Mouse (Mus musculus) bone marrow macrophage, adult 2 months (primary cell): Measurements from ENCODE around the gene AU018091. TPM values are rescaled to one million over a fixed set of nuclear protein-coding genes. Genes with fewer than 3 reads are reported as not detected.
"Not testable (repeated sequence)": the region's sequence is repeated elsewhere in the genome, so short reads cannot be mapped to it uniquely, and the experiment has no call there.

Experiments
- H3K27ac ChIP-seq: 2 replicates; pipeline ENCODE4 v1.5.1; 2012; ENCODE audit warnings: low read depth, low read length; ENCODE audit not compliant: insufficient read depth
- H3K4me1 ChIP-seq: 2 replicates; pipeline ENCODE4 v1.6.1; 2012; ENCODE audit warnings: low read length; ENCODE audit not compliant: control insufficient read depth, insufficient read depth
- H3K4me3 ChIP-seq: 2 replicates; pipeline ENCODE4 v1.5.1; 2012; ENCODE audit warnings: mild to moderate bottlenecking, low read length, moderate library complexity; ENCODE audit not compliant: insufficient read depth
- CTCF ChIP-seq: IDR thresholded peaks from 2 replicates; pipeline ENCODE4 v1.5.1; 2012; ENCODE audit warnings: low read depth, mild to moderate bottlenecking, low read length, moderate library complexity
- POLR2A ChIP-seq: IDR thresholded peaks from 2 replicates; pipeline ENCODE4 v1.6.1; 2012; ENCODE audit warnings: mild to moderate bottlenecking, low read depth, low read length, borderline replicate concordance
- polyA plus RNA-seq: library from polyadenylated mRNA; stranded (reverse); fragments of >200 nt; gene quantifications from 2 replicates; pipeline ENCODE4 v1.2.4, GENCODE M21; 2012; ENCODE audit not compliant: missing spikeins, insufficient read depth, insufficient read length

AU018091 gene
- polyA plus RNA-seq, 1 experiment, result not detected

- no peak overlapping the region for H3K27ac ChIP-seq
- no peak overlapping the region for H3K4me3 ChIP-seq
- TF ChIP-seq CTCF (no peak), POLR2A (no peak)
- H3K4me1 ChIP-seq, result no peaks in the 10 kb centered on the region
These were observed 707 bp downstream of the AU018091 start for GRCm38 (mm10) chr7:3168296-3168695.

GRCm38 (mm10) chr7:3166270-3166669 lies 2.7 kb downstream of the AU018091 start:
- TF ChIP-seq POLR2A (no peak), CTCF (no peak)
- Histone ChIP-seq H3K27ac (no peak overlapping the region), H3K4me3 (no peak overlapping the region), H3K4me1 (no peaks in the 10 kb centered on the region)

GRCm38 (mm10) chr7:3164991-3165390 lies 4.0 kb downstream of the AU018091 start:
- TF ChIP-seq POLR2A, result no peak
- TF ChIP-seq CTCF, result no peak

GRCm38 (mm10) chr7:3164381-3164780 lies 4.6 kb downstream of the AU018091 start:
- no peak for TF ChIP-seq CTCF
- no peak for TF ChIP-seq POLR2A

More at GRCm38 (mm10) chr7:3164991-3165390, 4.0 kb downstream of the AU018091 start:
- Histone ChIP-seq H3K4me3 (no peak overlapping the region), H3K27ac (no peak overlapping the region), H3K4me1 (no peaks in the 10 kb centered on the region)

GRCm38 (mm10) chr7:3150376-3150775 lies 18.6 kb downstream of the AU018091 start:
- no peak overlapping the region for H3K27ac ChIP-seq

More at GRCm38 (mm10) chr7:3164381-3164780, 4.6 kb downstream of the AU018091 start:
- Histone ChIP-seq H3K27ac (no peak overlapping the region), H3K4me3 (no peak overlapping the region), H3K4me1 (no peaks in the 10 kb centered on the region)

GRCm38 (mm10) chr7:3146072-3146471 lies 22.9 kb downstream of the AU018091 start:
- no peaks in the 10 kb centered on the region for H3K4me1 ChIP-seq
- H3K4me3 ChIP-seq, result no peak overlapping the region
- TF ChIP-seq CTCF (no peak), POLR2A (no peak)
- no peak overlapping the region for H3K27ac ChIP-seq

More at GRCm38 (mm10) chr7:3150376-3150775, 18.6 kb downstream of the AU018091 start:
- no peak overlapping the region for H3K4me3 ChIP-seq
- H3K4me1 ChIP-seq, result no peaks in the 10 kb centered on the region
- TF ChIP-seq POLR2A, result no peak
- TF ChIP-seq CTCF, result no peak

- no peak overlapping the region for H3K27ac ChIP-seq
- H3K4me1 ChIP-seq, result no peaks in the 10 kb centered on the region
- no peak for TF ChIP-seq CTCF
- TF ChIP-seq POLR2A, result no peak
- H3K4me3 ChIP-seq, result no peak overlapping the region
These were observed 25.7 kb downstream of the AU018091 start for GRCm38 (mm10) chr7:3143329-3143728.

GRCm38 (mm10) chr7:3135606-3136005 lies 33.4 kb downstream of the AU018091 start:
- H3K27ac ChIP-seq, result no peak overlapping the region
- TF ChIP-seq POLR2A, result no peak
- TF ChIP-seq CTCF, result no peak
- no peak overlapping the region for H3K4me3 ChIP-seq
- no peaks in the 10 kb centered on the region for H3K4me1 ChIP-seq

GRCm38 (mm10) chr7:3134654-3135053 lies 34.3 kb downstream of the AU018091 start:
- TF ChIP-seq CTCF, result no peak
- no peak for TF ChIP-seq POLR2A
- H3K27ac ChIP-seq, result no peak overlapping the region
- H3K4me1 ChIP-seq, result no peaks in the 10 kb centered on the region
- no peak overlapping the region for H3K4me3 ChIP-seq

GRCm38 (mm10) chr7:3130342-3130741 lies 38.7 kb downstream of the AU018091 start:
- H3K4me1 ChIP-seq, result no peaks in the 10 kb centered on the region

GRCm38 (mm10) chr7:3128564-3128963 lies 40.4 kb downstream of the AU018091 start:
- H3K4me1 ChIP-seq, H3K4me3 ChIP-seq, H3K27ac ChIP-seq: not testable (repeated sequence)

More at GRCm38 (mm10) chr7:3130342-3130741, 38.7 kb downstream of the AU018091 start:
- no peak for TF ChIP-seq CTCF
- TF ChIP-seq POLR2A, result no peak
- H3K27ac ChIP-seq, result no peak overlapping the region
- no peak overlapping the region for H3K4me3 ChIP-seq

GRCm38 (mm10) chr7:3111193-3111592 lies 57.8 kb downstream of the AU018091 start:
- H3K27ac ChIP-seq, H3K4me1 ChIP-seq: not testable (repeated sequence)

GRCm38 (mm10) chr7:3106516-3107077 lies 62.4 kb downstream of the AU018091 start:
- not testable (repeated sequence) for H3K4me3 ChIP-seq, H3K4me1 ChIP-seq
- peak overlapping the region; percentile 83 for H3K27ac ChIP-seq

More at GRCm38 (mm10) chr7:3111193-3111592, 57.8 kb downstream of the AU018091 start:
- not testable (repeated sequence) for H3K4me3 ChIP-seq
